Mouse (Mus musculus) right cerebral cortex, adult 18-20 months (tissue): ENCODE data around the gene Gadl1.
"Not testable (repeated sequence)": the region's sequence is repeated elsewhere in the genome, so short reads cannot be mapped to it uniquely, and the experiment has no call there.

Experiments used
- DNase-seq: peaks from one replicate; pipeline ENCODE4 v3.0.0; 2022; ENCODE audit warnings: mixed read lengths

Gene Gadl1

DNA sequence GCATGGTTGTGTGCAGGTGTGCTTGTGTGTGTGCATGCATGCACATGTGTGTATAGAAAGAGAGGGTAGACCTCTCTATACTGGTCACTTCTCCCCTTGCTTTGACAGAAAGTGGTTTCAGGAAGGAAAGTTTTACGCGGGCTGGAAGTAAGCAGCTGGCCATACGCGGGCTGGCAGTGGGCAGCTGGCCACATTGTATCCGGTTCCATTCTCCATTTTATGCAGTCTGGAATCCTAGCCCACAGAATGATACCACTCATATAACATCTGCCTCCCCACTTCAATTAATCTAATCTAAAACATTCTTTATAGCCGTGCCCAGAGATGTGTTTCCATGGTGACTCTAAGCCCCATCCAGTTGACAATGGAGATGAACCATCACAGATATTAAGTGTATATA, 129.0 kb downstream of the Gadl1 start:
- DNase-seq: no peak

DNA sequence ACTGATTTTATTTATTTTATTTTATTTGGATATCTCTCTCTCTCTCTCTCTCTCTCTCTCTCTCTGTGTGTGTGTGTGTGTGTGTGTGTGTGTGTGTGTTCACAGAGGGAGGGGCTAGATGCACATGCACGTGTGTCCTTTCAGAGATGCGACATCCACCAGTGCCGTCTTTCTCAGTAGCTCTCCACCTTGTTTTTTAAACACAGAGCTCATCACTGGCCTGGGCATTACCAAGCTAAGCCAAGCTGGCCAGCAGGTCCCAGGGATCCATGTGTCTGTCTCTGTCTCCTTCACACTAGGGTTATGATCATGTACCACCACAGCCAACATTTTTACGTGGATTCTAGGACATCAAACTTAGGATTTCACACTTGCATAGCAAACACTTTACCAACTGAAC, 130.7 kb downstream of the Gadl1 start:
- no peak for DNase-seq

GRCm38 (mm10) chr9:116040852-116041251, 131.6 kb downstream of the Gadl1 start:
- not testable (repeated sequence) for DNase-seq

- no peak for DNase-seq
These were observed 132.1 kb downstream of the Gadl1 start for GRCm38 (mm10) chr9:116041369-116041768.

- DNase-seq: peak; percentile 84
These were observed 132.5 kb downstream of the Gadl1 start for GRCm38 (mm10) chr9:116041787-116042186.

- DNase-seq: no peak
These were observed 140.7 kb downstream of the Gadl1 start for GRCm38 (mm10) chr9:116049985-116050384.

DNA sequence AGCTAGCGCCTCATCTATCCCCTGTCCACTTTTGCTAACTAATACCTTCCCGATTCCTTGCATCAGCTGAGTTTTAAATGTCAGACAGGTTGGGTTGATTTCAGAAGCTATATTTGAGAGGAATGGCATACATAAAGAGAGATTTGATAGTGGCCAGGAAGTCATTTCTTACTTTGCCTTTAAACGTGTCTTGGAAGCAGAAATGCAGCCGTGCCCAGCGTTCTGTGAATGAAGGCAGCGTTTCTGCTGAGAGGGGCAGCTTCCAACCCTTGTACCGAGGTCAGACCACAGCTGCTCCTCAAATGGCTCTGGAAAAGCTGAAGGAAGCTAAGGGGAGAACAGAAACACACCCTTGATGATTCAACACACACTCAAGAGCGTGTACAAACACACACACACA, 144.7 kb downstream of the Gadl1 start:
- no peak for DNase-seq

DNA sequence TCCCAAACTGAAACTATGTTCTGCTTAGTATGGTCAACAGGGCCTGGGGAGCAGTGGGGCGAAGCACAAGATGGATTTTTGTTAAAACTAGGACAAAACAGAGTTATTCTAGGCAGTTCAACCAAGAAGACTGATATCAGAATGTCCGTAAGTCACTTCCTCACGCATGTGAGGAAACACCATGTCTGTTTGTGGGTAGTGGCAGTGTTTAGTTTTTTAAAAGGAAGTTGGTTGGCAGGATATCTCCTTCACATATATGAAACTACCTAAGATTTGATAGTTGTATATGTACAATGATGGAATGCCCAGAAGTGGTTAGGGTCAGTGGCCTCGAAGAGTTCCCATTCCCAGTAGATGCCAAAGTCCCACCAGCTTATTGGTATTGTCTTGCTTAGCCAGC, 149.2 kb downstream of the Gadl1 start:
- DNase-seq: no peak

- no peak for DNase-seq
These were observed 149.9 kb downstream of the Gadl1 start for GRCm38 (mm10) chr9:116059156-116059555.

DNA sequence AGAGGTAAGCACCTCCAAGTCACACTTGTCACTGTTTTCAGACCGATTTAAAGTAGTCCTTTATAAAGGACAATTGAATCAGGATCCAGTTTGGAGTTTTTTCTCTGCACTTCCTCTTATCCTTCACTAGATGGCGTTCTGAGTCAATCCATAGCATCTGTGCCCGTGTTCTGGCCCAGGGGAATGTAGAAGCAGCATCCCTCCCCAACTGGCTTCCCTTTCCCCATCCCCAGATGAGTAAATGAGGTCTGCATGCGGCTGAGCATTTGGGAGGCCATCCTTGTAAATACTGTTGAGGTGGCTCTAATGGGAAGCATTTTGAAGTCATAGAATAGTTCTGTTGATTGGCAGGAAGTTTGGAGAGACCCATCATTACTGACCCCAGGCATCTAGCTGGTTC, 151.4 kb downstream of the Gadl1 start:
- DNase-seq: no peak

GRCm38 (mm10) chr9:116064774-116065173, 155.5 kb downstream of the Gadl1 start:
- DNase-seq: no peak

DNA sequence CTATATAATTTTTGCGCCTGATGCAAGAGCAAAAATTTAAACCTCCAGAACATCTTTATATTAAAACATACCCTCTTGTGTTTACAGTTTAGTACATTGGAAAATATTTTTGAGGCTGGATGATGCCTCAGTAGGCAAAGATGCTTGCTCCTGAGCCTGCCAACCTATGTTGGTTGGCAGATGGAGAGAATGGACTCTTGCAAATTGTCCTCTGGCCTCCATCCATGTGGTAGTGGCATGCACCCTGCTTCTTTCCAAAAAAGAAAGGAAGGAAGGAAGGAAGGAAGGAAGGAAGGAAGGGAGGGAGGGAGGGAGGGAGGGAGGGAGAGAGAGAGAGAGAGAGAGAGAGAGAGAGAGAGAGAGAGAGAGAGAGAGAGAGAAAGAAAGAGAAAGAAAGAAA, 162.3 kb downstream of the Gadl1 start:
- DNase-seq: not testable (repeated sequence)

GRCm38 (mm10) chr9:116076163-116076562, 166.9 kb downstream of the Gadl1 start:
- DNase-seq: no peak

DNA sequence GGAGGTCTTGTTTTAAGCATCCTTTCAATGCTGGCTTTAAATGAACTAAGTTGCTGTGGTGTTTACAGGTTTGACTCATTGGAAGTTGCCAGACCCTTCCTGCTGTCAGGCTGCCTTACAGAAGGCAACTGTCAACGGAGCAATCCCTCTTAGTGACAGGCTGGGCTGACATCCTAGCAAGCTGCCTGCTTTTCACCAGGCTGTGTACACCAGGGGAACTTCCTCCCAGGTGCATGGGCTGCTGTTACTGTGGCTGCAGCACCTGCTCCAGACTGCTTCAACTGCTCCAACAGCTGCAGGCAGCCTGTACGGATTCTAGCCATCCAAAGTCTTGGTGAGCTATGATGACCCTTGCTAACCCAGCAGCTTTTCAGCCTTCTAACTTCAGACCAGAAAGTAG, 167.7 kb downstream of the Gadl1 start:
- DNase-seq: no peak

- no peak for DNase-seq
These were observed 168.2 kb downstream of the Gadl1 start for GRCm38 (mm10) chr9:116077419-116077818.

GRCm38 (mm10) chr9:116081781-116082180, 172.5 kb downstream of the Gadl1 start:
- no peak for DNase-seq

DNA sequence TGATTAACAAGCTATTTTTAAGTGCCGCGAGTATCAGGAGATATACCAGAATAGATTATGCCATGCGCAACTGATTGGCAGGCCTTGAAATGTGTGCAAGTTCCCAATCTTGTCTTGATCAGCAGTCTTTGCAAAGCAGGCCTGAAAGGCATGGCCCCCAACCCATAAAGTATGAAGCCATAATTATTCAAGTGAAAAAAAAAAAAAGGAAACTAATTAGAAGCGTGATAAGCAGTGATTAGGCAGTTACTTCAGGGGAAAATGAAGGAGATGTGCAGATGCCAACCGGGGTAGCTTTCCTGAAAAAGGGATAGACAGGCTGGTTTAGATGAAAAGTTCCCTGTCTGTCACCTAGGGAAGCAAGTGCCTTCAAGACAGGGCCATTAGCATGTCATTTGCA, 174.0 kb downstream of the Gadl1 start:
- DNase-seq: no peak

GRCm38 (mm10) chr9:116083726-116084323, 174.6 kb downstream of the Gadl1 start:
- DNase-seq: no peak

GRCm38 (mm10) chr9:116084324-116084931, 175.2 kb downstream of the Gadl1 start:
- DNase-seq: no peak

- DNase-seq: no peak
These were observed 176.7 kb downstream of the Gadl1 start for GRCm38 (mm10) chr9:116085999-116086398.

DNA sequence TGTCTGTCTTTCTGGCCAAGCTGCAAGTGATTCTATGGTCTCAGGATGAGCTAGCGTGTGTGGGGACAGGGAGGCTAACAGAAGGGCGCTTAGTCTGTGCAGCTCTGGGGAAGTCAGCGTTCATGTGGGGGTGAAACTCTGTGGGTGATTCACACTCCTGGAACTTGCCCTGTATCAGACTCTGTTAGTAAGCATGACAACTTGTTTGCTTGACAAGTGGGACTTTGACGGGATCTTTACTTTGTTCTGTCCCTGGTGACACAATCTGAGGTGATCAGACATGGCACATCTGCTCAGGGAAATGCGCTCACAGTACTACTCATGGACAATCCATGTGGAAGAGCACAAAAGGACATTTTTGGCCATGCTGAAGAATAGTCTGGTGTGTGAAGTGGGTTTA, 178.0 kb downstream of the Gadl1 start:
- DNase-seq: no peak

- DNase-seq: peak; percentile 50
These were observed 178.6 kb downstream of the Gadl1 start for GRCm38 (mm10) chr9:116087880-116088279.

DNA sequence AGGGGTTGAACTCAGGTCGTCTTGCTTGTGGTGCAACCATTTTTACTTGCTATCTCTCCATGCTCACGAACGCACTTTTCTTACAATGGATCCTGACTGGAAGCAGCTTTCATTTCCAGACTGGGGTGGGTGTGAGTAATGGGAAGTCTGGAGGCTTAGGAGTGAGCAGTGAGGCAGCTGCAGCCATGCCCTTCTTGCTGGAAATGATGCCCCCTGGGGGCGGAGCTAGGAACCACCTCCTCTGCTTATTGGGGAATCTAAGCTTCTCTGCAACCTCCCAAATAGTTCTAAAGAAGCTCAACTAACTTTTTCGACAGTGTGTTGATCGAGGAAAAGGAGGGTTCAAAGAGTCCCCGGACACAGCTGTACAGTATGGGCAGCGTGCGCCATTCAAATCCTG, 179.7 kb downstream of the Gadl1 start:
- DNase-seq: no peak

- no peak for DNase-seq
These were observed 181.0 kb downstream of the Gadl1 start for GRCm38 (mm10) chr9:116090296-116090695.
